Mouse (Mus musculus): ENCODE measurements around the gene Sync. TPM values are rescaled to one million over a fixed set of nuclear protein-coding genes. Genes with fewer than 3 reads are reported as not detected.

The Sync gene
- total RNA-seq, 1 experiment from 2014 or later, result 0.61 TPM

Small RNA genes within 50 kb of the gene (microRNA-seq; reads per million reads assigned to microRNA genes)
- 0 reads per million in 2 experiments for gene Gm22994

Other genes with a start within 250 kb of the Sync start
- 20.5 and 29.8 TPM in 2 replicates for gene Rnf19b, start 229.3 kb upstream of the Sync start, total RNA-seq (2021)
- not detected in 2 replicates for gene Tmem54, start 182.1 kb upstream of the Sync start, total RNA-seq (2021)
- 0.81 and 1.2 TPM in 2 replicates for gene Hpca, start 165.6 kb upstream of the Sync start, total RNA-seq (2021)
- 3.9 and 6.6 TPM in 2 replicates for gene Fndc5, start 150.6 kb upstream of the Sync start, total RNA-seq (2021)
- gene S100pbp, start 97.9 kb upstream of the Sync start, total RNA-seq (2021), result 25.1 and 27.5 TPM in 2 replicates
- 96.4 and 99.5 TPM in 2 replicates for gene Yars, start 97.9 kb upstream of the Sync start, total RNA-seq (2021)
- gene C77080, start 26.2 kb upstream of the Sync start, total RNA-seq (2021), result 14.5 and 17.8 TPM in 2 replicates
- gene Rbbp4, start 47.8 kb downstream of the Sync start, total RNA-seq (2021), result 76.8 and 152 TPM in 2 replicates
- gene Zbtb8os, start 48.1 kb downstream of the Sync start, total RNA-seq (2021), result 42.7 and 59.1 TPM in 2 replicates
- gene Zbtb8a, start 90.5 kb downstream of the Sync start, total RNA-seq (2021), result 7.0 and 8.7 TPM in 2 replicates
- 0.18 and 0.48 TPM in 2 replicates for gene Zbtb8b, start 153.2 kb downstream of the Sync start, total RNA-seq (2021)
- 70.2 and 81.0 TPM in 2 replicates for gene Bsdc1, start 174.0 kb downstream of the Sync start, total RNA-seq (2021)
- not detected in 2 replicates for gene Tssk3, start 203.4 kb downstream of the Sync start, total RNA-seq (2021)
- not detected in 2 replicates for gene Fam229a, start 203.6 kb downstream of the Sync start, total RNA-seq (2021)
- 61.0 and 68.3 TPM in 2 replicates for gene Marcksl1, start 226.0 kb downstream of the Sync start, total RNA-seq (2021)

Measured in adrenal gland, postnatal 25 days (tissue).